Mouse (Mus musculus) central nervous system, embryonic 18 days (tissue): Measurements from ENCODE around the gene Gm10717. TPM values are rescaled to one million over a fixed set of nuclear protein-coding genes. Genes with fewer than 3 reads are reported as not detected.

Experiments used
- polyA plus RNA-seq: library from polyadenylated mRNA; depleted of rRNA; stranded (reverse); fragments of >200 nt; gene quantifications from 2 replicates; pipeline ENCODE4 v1.2.3, GENCODE M21; 2012; rRNA removed

The Gm10717 gene
- polyA plus RNA-seq = not detected in 2 replicates

GRCm38 (mm10) chr9:3024912-3025467 lies at the start of gene Gm10717:
Gene Gm10717, plus strand, starts transcription at chr9:3025417.

GRCm38 (mm10) chr9:3000445-3000972 lies 24.7 kb upstream of the Gm10717 start, which contains the start of gene Gm10722:
Gene Gm10722, plus strand, starts transcription at chr9:3000922.

GRCm38 (mm10) chr9:3002794-3003396 lies 22.3 kb upstream of the Gm10717 start, which contains the start of gene Gm11168:
Gene Gm11168, plus strand, starts transcription at chr9:3003346.

GRCm38 (mm10) chr9:3012733-3013279 lies 12.4 kb upstream of the Gm10717 start, which contains the start of gene Gm10721:
Gene Gm10721, plus strand, starts transcription at chr9:3013140.

GRCm38 (mm10) chr9:3015354-3015753 lies 9.9 kb upstream of the Gm10717 start, which contains the start of gene Gm10720:
Gene Gm10720, plus strand, starts transcription at chr9:3015654.

GRCm38 (mm10) chr9:3017108-3017507 lies 8.1 kb upstream of the Gm10717 start, which contains the start of gene Gm10719:
Gene Gm10719, plus strand, starts transcription at chr9:3017408.

GRCm38 (mm10) chr9:3023312-3023984 lies 1.8 kb upstream of the Gm10717 start, which contains the start of gene Gm10718:
Gene Gm10718, plus strand, starts transcription at chr9:3023547.

GRCm38 (mm10) chr9:3034299-3034698 lies 9.1 kb downstream of the Gm10717 start, which contains the start of gene Gm17535:
Gene Gm17535, plus strand, starts transcription at chr9:3034599.

GRCm38 (mm10) chr9:3036577-3036976 lies 11.4 kb downstream of the Gm10717 start, which contains the start of gene Gm10715:
Gene Gm10715, plus strand, starts transcription at chr9:3036877.

Other genes with a start within 250 kb of the Gm10717 start
- gene Gm10722, start 24.5 kb upstream of the Gm10717 start, polyA plus RNA-seq = not detected in 2 replicates
- not detected in 2 replicates for gene Gm11168, start 22.1 kb upstream of the Gm10717 start, polyA plus RNA-seq
- gene Gm10721, start 12.3 kb upstream of the Gm10717 start, polyA plus RNA-seq = not detected in 2 replicates
- gene Gm10720, start 9.8 kb upstream of the Gm10717 start, polyA plus RNA-seq = not detected in 2 replicates
- gene Gm10719, start 8.0 kb upstream of the Gm10717 start, polyA plus RNA-seq = 0.12 TPM in 1 of 2 replicates, not detected in the other
- 0.26 TPM in 1 of 2 replicates, not detected in the other for gene Gm10718, start 1.9 kb upstream of the Gm10717 start, polyA plus RNA-seq
- not detected in 2 replicates for gene Gm17535, start 9.2 kb downstream of the Gm10717 start, polyA plus RNA-seq
- gene Gm10715, start 11.5 kb downstream of the Gm10717 start, polyA plus RNA-seq = not detected in 2 replicates